Comparison of ENCODE assay signal across 10 mouse cellular contexts in the genomic region with DNA sequence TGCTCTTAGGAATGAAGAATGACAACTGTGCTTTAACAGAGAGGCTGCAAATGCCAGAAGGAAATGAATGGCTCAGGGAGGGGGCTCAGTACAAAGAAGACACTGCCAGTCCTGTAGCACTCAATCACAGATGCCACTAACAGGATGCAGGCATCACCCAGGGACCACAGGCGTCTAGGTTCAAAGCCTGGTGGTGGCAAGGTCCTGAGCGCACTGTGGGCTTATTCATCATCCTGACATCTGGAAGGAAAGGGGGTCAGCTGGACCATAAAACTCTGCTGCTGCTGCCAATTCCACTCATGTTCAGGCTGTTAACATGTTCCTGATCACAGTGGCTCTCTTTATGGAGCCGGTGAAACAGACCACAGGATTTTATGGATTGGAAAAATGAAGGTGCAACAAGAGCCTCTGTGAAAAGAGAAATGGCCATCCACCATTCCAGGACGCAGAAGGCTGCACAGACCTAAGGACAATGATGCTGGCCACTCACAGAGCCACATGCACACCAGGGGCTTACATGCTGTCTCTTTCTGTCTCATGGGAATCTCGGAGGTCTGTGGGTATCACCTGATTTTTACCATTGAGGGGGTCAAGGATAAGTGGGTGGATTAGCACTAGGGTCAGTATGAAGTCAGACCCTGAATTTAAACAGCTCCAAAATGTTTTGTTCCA.
DNase-seq lines count a peak whose midpoint lies in the region; ATAC-seq and TF ChIP-seq lines count a peak whose summit lies in the region.
"Had no signal": no experiment of that assay in that cellular context is flagged by ENCODE, and none has a peak within 500 bp of the region (broad histone marks: within the 10 kb centered on the region; RNA-seq: fewer than 3 reads in every experiment).

No protein-coding gene starts in this region.

- no peak for TF ChIP-seq POLR2A in lung, adult 2 months (IDR thresholded peaks at IDR 0.05; ENCODE audit: borderline replicate concordance, extremely low read depth, low read depth, low read length)

- no peak overlapping the region for H3K4me2 ChIP-seq in lung, postnatal 0 days (replicated peaks; ENCODE audit: low read depth, low read length)
- no peak overlapping the region for H3K4me2 ChIP-seq in forebrain, embryonic 16.5 days (ENCODE audit: low read length)
- H3K4me2 ChIP-seq: midbrain, embryonic 12.5 days had no signal

- no peak for TF ChIP-seq CTCF in lung, postnatal 0 days (IDR thresholded peaks at IDR 0.05)
- TF ChIP-seq CTCF in lung, adult 2 months (IDR thresholded peaks at IDR 0.05; ENCODE audit: insufficient read depth, low read length), result no peak

- no peaks in the 10 kb centered on the region for H3K4me1 ChIP-seq in lung, postnatal 0 days (ENCODE audit: insufficient read depth, low read depth, low read length)
- no peaks in the 10 kb centered on the region; the same call in none of the 2 replicates for H3K4me1 ChIP-seq in lung, adult 2 months (ENCODE audit: control insufficient read depth, insufficient read depth, low read length)
- no peaks in the 10 kb centered on the region for H3K4me1 ChIP-seq in forebrain, embryonic 16.5 days (replicated peaks; ENCODE audit: control insufficient read depth, insufficient read depth, low read length)

- ATAC-seq in lung, postnatal 0 days, result peak; percentile 76
- ATAC-seq in forebrain, embryonic 16.5 days, result peak; percentile 36
- ATAC-seq in monocyte, adult 5-6 weeks (replicated peaks; ENCODE audit: insufficient number of reproducible peaks, low FRiP score, low TSS enrichment, poor library complexity, severe bottlenecking), result no peak

- no peak overlapping the region for H3K9ac ChIP-seq in lung, postnatal 0 days (replicated peaks; ENCODE audit: low read depth)
- no peak overlapping the region for H3K9ac ChIP-seq in forebrain, embryonic 16.5 days (replicated peaks; ENCODE audit: low read depth, low read length)
- H3K9ac ChIP-seq: midbrain, embryonic 12.5 days had no signal

- no peak overlapping the region for H3K27ac ChIP-seq in lung, postnatal 0 days (ENCODE audit: low read length)
- H3K27ac ChIP-seq in forebrain, embryonic 16.5 days (ENCODE audit: low read length), result no peak overlapping the region
- H3K27ac ChIP-seq: midbrain, embryonic 12.5 days had no signal

- H3K36me3 ChIP-seq in lung, postnatal 0 days (ENCODE audit: insufficient read depth, low read length), result no peaks in the 10 kb centered on the region
- no peaks in the 10 kb centered on the region for H3K36me3 ChIP-seq in forebrain, embryonic 16.5 days (ENCODE audit: control insufficient read depth, insufficient read depth)
- H3K36me3 ChIP-seq: midbrain, embryonic 12.5 days had no signal

- peak; percentile 17 for DNase-seq in lung, postnatal 0 days (ENCODE audit: low spot score)
- DNase-seq in lung, adult 2 months, result no peak
- DNase-seq in kidney, postnatal 10 days, result peak; percentile 66
- DNase-seq in retina, embryonic 14.5 days (ENCODE audit: low spot score), result peak; percentile 14
- DNase-seq in MN1 (ENCODE audit: low spot score), result no peak
- no peak for DNase-seq in urinary bladder, postnatal 10 days (ENCODE audit: low spot score)
- DNase-seq: heart, postnatal 4 days had no signal

- no peak for TF ChIP-seq EP300 in lung, postnatal 0 days (IDR thresholded peaks at IDR 0.05)

- no peaks in the 10 kb centered on the region for H3K9me3 ChIP-seq in lung, postnatal 0 days (ENCODE audit: low read length)
- no peaks in the 10 kb centered on the region for H3K9me3 ChIP-seq in forebrain, embryonic 16.5 days (ENCODE audit: control insufficient read depth, low read length)
- H3K9me3 ChIP-seq: midbrain, embryonic 12.5 days had no signal

- H3K27me3 ChIP-seq in lung, postnatal 0 days (replicated peaks; ENCODE audit: insufficient read depth, low read length), result no peaks in the 10 kb centered on the region
- H3K27me3 ChIP-seq in forebrain, embryonic 16.5 days (replicated peaks; ENCODE audit: control insufficient read depth, insufficient read depth, low read length), result no peaks in the 10 kb centered on the region
- H3K27me3 ChIP-seq: midbrain, embryonic 12.5 days had no signal

- H3K4me3 ChIP-seq in lung, postnatal 0 days (ENCODE audit: low read depth, low read length), result no peak overlapping the region
- no peak overlapping the region for H3K4me3 ChIP-seq in lung, adult 2 months (replicated peaks; ENCODE audit: extremely low read depth, low read depth, low read length)
- H3K4me3 ChIP-seq in forebrain, embryonic 16.5 days (replicated peaks; ENCODE audit: low read length), result no peak overlapping the region
- H3K4me3 ChIP-seq: midbrain, embryonic 12.5 days had no signal

- WGBS in lung, postnatal 0 days, result 40% methylated on average over 5 of the region's 5 CpGs
- 39% methylated on average over 5 of the region's 5 CpGs for WGBS in lung, adult 2 months
- WGBS in forebrain, embryonic 16.5 days, result 62% methylated on average over 5 of the region's 5 CpGs

Comparison
In these comparisons a context has a peak if more than half of its experiments do, and no peak if none do; other contexts are left out.
1. DNase-seq: peak in lung, postnatal 0 days (single experiment), kidney, postnatal 10 days (single experiment) and retina, embryonic 14.5 days (single experiment); none in lung, adult 2 months (single experiment), MN1 (single experiment) and urinary bladder, postnatal 10 days (single experiment).